Mouse (Mus musculus) liver, embryonic 14.5 days (tissue): ENCODE measurements around the gene Slx1b.
A peak's percentile ranks its signal among the peaks of the same experiment; 100 is the strongest.

ENCODE experiments used
- CTCF ChIP-seq: IDR thresholded peaks from 2 replicates; pipeline ENCODE4 v1.5.1; 2016; ENCODE audit warnings: antibody characterized with exemption, low read depth, control low read depth
- EP300 ChIP-seq: IDR thresholded peaks from 2 replicates; pipeline ENCODE4 v1.6.1; 2016; ENCODE audit warnings: antibody characterized with exemption, low read depth

DNA sequence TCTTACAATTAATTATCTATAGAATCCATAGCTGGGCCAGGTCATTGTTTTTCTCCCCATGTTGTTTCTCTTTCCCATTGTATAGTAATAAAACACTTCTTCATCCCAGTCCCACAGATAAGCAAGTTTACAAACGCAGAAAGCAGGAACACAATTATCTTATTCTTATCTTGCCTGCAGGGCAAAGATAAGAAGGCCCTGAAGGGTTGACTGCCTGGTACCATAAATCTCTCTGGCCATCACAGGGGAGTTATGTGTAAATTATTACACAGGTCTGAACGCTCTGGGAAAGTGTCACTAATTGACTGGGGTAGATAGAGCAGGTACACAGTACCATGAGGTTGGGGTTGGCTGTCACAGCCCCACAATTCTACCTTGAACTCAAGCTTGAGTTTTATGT is 44.7 kb downstream of the Slx1b start:
- TF ChIP-seq CTCF (no peak), EP300 (peak; percentile 77)
